Mouse (Mus musculus) heart, embryonic 14.5 days (tissue): ENCODE measurements around the gene Carns1. TPM values are rescaled to one million over a fixed set of nuclear protein-coding genes. Genes with fewer than 3 reads are reported as not detected.

Experiments used
- ATAC-seq: fragments of 200-750 bp; cut with Nextera tagmentation; 2 replicates; pipeline ENCODE4 v1.8.0; 2017; ENCODE audit warnings: low read depth, moderate TSS enrichment; ENCODE audit not compliant: insufficient number of reproducible peaks, insufficient read depth, low FRiP score
- H3K27ac ChIP-seq, 2 experiments: fragments of 200-500 bp in 1 of 2; fragments of 300-500 bp in 1 of 2; sonication (generic) in 1 of 2; replicated peaks in 1 of 2; 2 replicates each; pipeline ENCODE4 v1.5.1; 2012 to 2014; ENCODE audit warnings: low read depth in 2 of 2, low read length in 2 of 2, control low read depth in 1 of 2, mild to moderate bottlenecking in 1 of 2, mixed read lengths in 1 of 2; ENCODE audit not compliant: control insufficient read depth in 1 of 2, insufficient read depth in 1 of 2
- H3K27me3 ChIP-seq: fragments of 300-500 bp; sonication (generic); 2 replicates; pipeline ENCODE4 v1.6.1; 2014; ENCODE audit warnings: mild to moderate bottlenecking, low read length, control low read depth; ENCODE audit not compliant: control insufficient read depth, insufficient read depth
- H3K36me3 ChIP-seq: fragments of 300-500 bp; sonication (generic); 2 replicates; pipeline ENCODE4 v1.6.1; 2014; ENCODE audit warnings: mild to moderate bottlenecking, control low read depth, low read length, mixed read lengths; ENCODE audit not compliant: control insufficient read depth, insufficient read depth
- H3K4me1 ChIP-seq, 2 experiments: fragments of 200-500 bp in 1 of 2; fragments of 300-500 bp in 1 of 2; sonication (generic) in 1 of 2; 2 replicates each; pipeline ENCODE4 v1.6.1; 2012 to 2014; ENCODE audit warnings: low read length in 2 of 2, control low read depth in 1 of 2, mixed read lengths in 1 of 2; ENCODE audit not compliant: control insufficient read depth in 2 of 2, insufficient read depth in 2 of 2
- H3K4me2 ChIP-seq: fragments of 300-500 bp; sonication (generic); 2 replicates; pipeline ENCODE4 v1.6.1; 2014; ENCODE audit warnings: mild to moderate bottlenecking, low read length
- H3K4me3 ChIP-seq, 2 experiments: fragments of 200-500 bp in 1 of 2; fragments of 300-500 bp in 1 of 2; sonication (generic) in 1 of 2; 2 replicates each; pipeline ENCODE4 v1.5.1; 2012 to 2014; ENCODE audit warnings: low read length in 2 of 2, mild to moderate bottlenecking in 2 of 2, control low read depth in 1 of 2, low read depth in 1 of 2, moderate library complexity in 1 of 2; ENCODE audit not compliant: control insufficient read depth in 1 of 2, insufficient read depth in 1 of 2
- H3K9ac ChIP-seq: fragments of 300-500 bp; sonication (generic); 2 replicates; pipeline ENCODE4 v1.6.1; 2014; ENCODE audit warnings: mild to moderate bottlenecking, low read length
- H3K9me3 ChIP-seq: fragments of 300-500 bp; sonication (generic); 2 replicates; pipeline ENCODE4 v1.6.1; 2016; ENCODE audit warnings: low read length, control low read depth; ENCODE audit not compliant: control insufficient read depth
- WGBS: fragments of 180-500 bp; shearing (Covaris S2); extraction: QIAGEN DNeasy Blood & Tissue Kit; methylation state at CpG from one replicate; pipeline ENCODE4 v1.1.7; 2014; 5-methylcytosine and 5-hydroxymethylcytosine counted together
- polyA plus RNA-seq: library from polyadenylated mRNA; unstranded; fragments of >200 nt; fragmentation: Nextera tagmentation; extraction: Ambion mirVana; gene quantifications from 2 replicates; pipeline ENCODE4 v1.2.1, GENCODE M21; 2014

The Carns1 gene
- polyA plus RNA-seq, result 6.5 and 8.7 TPM in 2 replicates

- peak within 1 kb of the TSS; percentile 69 for H3K9ac ChIP-seq
- no peaks in the 10 kb centered on the region for H3K27me3 ChIP-seq
- H3K27ac ChIP-seq, result peak within 1 kb of the TSS; percentile 46 to 73
- 4% methylated on average over 11 of the region's 11 CpGs for WGBS
- peaks cover 25 to 41% of the 10 kb centered on the region in 2 experiments for H3K4me1 ChIP-seq
- peak; percentile 65 for ATAC-seq
- H3K4me3 ChIP-seq, result peak within 1 kb of the TSS; percentile 24 to 25
- no peaks in the 10 kb centered on the region for H3K36me3 ChIP-seq
- H3K4me2 ChIP-seq, result peak within 1 kb of the TSS; percentile 65
- H3K9me3 ChIP-seq, result no peaks in the 10 kb centered on the region
These were observed at the start of gene Carns1 for GRCm38 (mm10) chr19:4175368-4175947. Gene Carns1, minus strand, starts transcription at chr19:4175479.

GRCm38 (mm10) chr19:4222165-4222564, 46.9 kb upstream of the Carns1 start:
- Histone ChIP-seq H3K4me2 (no peak overlapping the region), H3K9ac (no peak overlapping the region), H3K9me3 (no peaks in the 10 kb centered on the region), H3K27me3 (peaks cover 19% of the 10 kb centered on the region), H3K4me1 (peaks cover 8 to 19% of the 10 kb centered on the region in 2 experiments; a peak in 3 of 4 replicates), H3K36me3 (no peaks in the 10 kb centered on the region), H3K27ac (no peak overlapping the region), H3K4me3 (no peak overlapping the region)
- no peak for ATAC-seq
- WGBS, result 78% methylated on average over 11 of the region's 11 CpGs

- Histone ChIP-seq H3K4me2 (no peak overlapping the region; the same call in 1 of the 2 replicates), H3K9ac (no peak overlapping the region), H3K4me3 (no peak overlapping the region), H3K27ac (peak overlapping the region in 1 of 2 experiments; percentile 33; a peak in 1 of 4 replicates), H3K4me1 (peaks cover 11 to 21% of the 10 kb centered on the region in 2 experiments; a peak in 3 of 4 replicates), H3K27me3 (peaks cover 22% of the 10 kb centered on the region), H3K9me3 (no peaks in the 10 kb centered on the region), H3K36me3 (no peaks in the 10 kb centered on the region)
- 28% methylated on average over 14 of the region's 14 CpGs for WGBS
- peak; percentile 39; the same call in 1 of the 2 replicates for ATAC-seq
These were observed 45.9 kb upstream of the Carns1 start for GRCm38 (mm10) chr19:4220957-4221743.

- Histone ChIP-seq H3K27ac (no peak overlapping the region), H3K27me3 (peaks cover 29% of the 10 kb centered on the region), H3K4me2 (no peak overlapping the region; the same call in 1 of the 2 replicates), H3K4me3 (no peak overlapping the region), H3K4me1 (peaks cover 13 to 28% of the 10 kb centered on the region in 2 experiments; a peak in 3 of 4 replicates), H3K9ac (no peak overlapping the region), H3K9me3 (no peaks in the 10 kb centered on the region), H3K36me3 (no peaks in the 10 kb centered on the region)
- no peak for ATAC-seq
- 62% methylated on average over 4 of the region's 4 CpGs for WGBS
These were observed 45.1 kb upstream of the Carns1 start for GRCm38 (mm10) chr19:4220416-4220815.

GRCm38 (mm10) chr19:4219943-4220342, 44.7 kb upstream of the Carns1 start:
- no peak overlapping the region for H3K4me3 ChIP-seq
- no peaks in the 10 kb centered on the region for H3K9me3 ChIP-seq
- H3K27ac ChIP-seq, result no peak overlapping the region
- peaks cover 32% of the 10 kb centered on the region for H3K27me3 ChIP-seq
- no peak overlapping the region for H3K9ac ChIP-seq
- ATAC-seq, result no peak
- H3K36me3 ChIP-seq, result no peaks in the 10 kb centered on the region
- no peak overlapping the region for H3K4me2 ChIP-seq
- 78% methylated on average over 6 of the region's 6 CpGs for WGBS
- H3K4me1 ChIP-seq, result peaks cover 13 to 31% of the 10 kb centered on the region in 2 experiments; a peak in 3 of 4 replicates

- Histone ChIP-seq H3K4me3 (no peak overlapping the region), H3K27ac (no peak overlapping the region), H3K36me3 (no peaks in the 10 kb centered on the region), H3K4me1 (peaks cover 14 to 38% of the 10 kb centered on the region in 2 experiments; a peak in 3 of 4 replicates), H3K9ac (no peak overlapping the region), H3K9me3 (no peaks in the 10 kb centered on the region), H3K27me3 (peaks cover 38% of the 10 kb centered on the region), H3K4me2 (no peak overlapping the region)
- 72% methylated on average over 1 of the region's 1 CpGs for WGBS
- no peak for ATAC-seq
These were observed 43.5 kb upstream of the Carns1 start for GRCm38 (mm10) chr19:4218784-4219183.

GRCm38 (mm10) chr19:4218293-4218692, 43.0 kb upstream of the Carns1 start:
- H3K4me2 ChIP-seq, result no peak overlapping the region
- H3K27ac ChIP-seq, result no peak overlapping the region
- no peak overlapping the region for H3K9ac ChIP-seq
- H3K27me3 ChIP-seq, result peaks cover 43% of the 10 kb centered on the region
- 87% methylated on average over 11 of the region's 11 CpGs for WGBS
- H3K4me3 ChIP-seq, result no peak overlapping the region
- ATAC-seq, result no peak
- H3K36me3 ChIP-seq, result no peaks in the 10 kb centered on the region
- H3K9me3 ChIP-seq, result no peaks in the 10 kb centered on the region
- peaks cover 18 to 43% of the 10 kb centered on the region in 2 experiments; a peak in 3 of 4 replicates for H3K4me1 ChIP-seq
